Mouse (Mus musculus) neural tube, embryonic 11.5 days (tissue): ENCODE data around the gene Fgr. TPM values are rescaled to one million over a fixed set of nuclear protein-coding genes. Genes with fewer than 3 reads are reported as not detected.

Experiments
- ATAC-seq: fragments of 200-750 bp; cut with Nextera tagmentation; 2 replicates; pipeline ENCODE4 v1.8.0; 2017; ENCODE audit warnings: moderate number of reproducible peaks, mild to moderate bottlenecking, moderate TSS enrichment, moderate library complexity; ENCODE audit not compliant: insufficient read depth, low FRiP score, low TSS enrichment
- DNase-seq: peaks from one replicate; pipeline ENCODE4 v3.0.0-alpha.2; 2015; ENCODE audit warnings: low spot score
- H3K27ac ChIP-seq: fragments of 300-500 bp; sonication (generic); 2 replicates; pipeline ENCODE4 v1.5.1; 2014; ENCODE audit warnings: low read depth, mild to moderate bottlenecking, low read length
- H3K27me3 ChIP-seq: fragments of 300-500 bp; sonication (generic); 2 replicates; pipeline ENCODE4 v1.6.1; 2014; ENCODE audit warnings: mild to moderate bottlenecking, low read length, mixed read lengths; ENCODE audit not compliant: control insufficient read depth, insufficient read depth
- H3K36me3 ChIP-seq: fragments of 300-500 bp; sonication (generic); 2 replicates; pipeline ENCODE4 v1.6.1; 2014; ENCODE audit warnings: mild to moderate bottlenecking, low read length, moderate library complexity, mixed read lengths; ENCODE audit not compliant: control insufficient read depth, insufficient read depth
- H3K4me1 ChIP-seq: fragments of 300-500 bp; sonication (generic); 2 replicates; pipeline ENCODE4 v1.6.1; 2014; ENCODE audit warnings: low read length, mixed read lengths; ENCODE audit not compliant: control insufficient read depth, insufficient read depth
- H3K4me2 ChIP-seq: fragments of 300-500 bp; sonication (generic); 2 replicates; pipeline ENCODE4 v1.6.1; 2014; ENCODE audit warnings: low read depth, mild to moderate bottlenecking, moderate library complexity
- H3K4me3 ChIP-seq: fragments of 300-500 bp; sonication (generic); 2 replicates; pipeline ENCODE4 v1.5.1; 2014; ENCODE audit warnings: low read depth, low read length
- H3K9ac ChIP-seq: fragments of 300-500 bp; sonication (generic); 2 replicates; pipeline ENCODE4 v1.6.1; 2014; ENCODE audit warnings: mild to moderate bottlenecking, low read length
- H3K9me3 ChIP-seq: fragments of 300-500 bp; sonication (generic); 2 replicates; pipeline ENCODE4 v1.6.1; 2016; ENCODE audit warnings: low read length; ENCODE audit not compliant: control insufficient read depth
- WGBS: fragments of 180-500 bp; shearing (Covaris S2); extraction: QIAGEN DNeasy Blood & Tissue Kit; methylation state at CpG from one replicate; pipeline ENCODE4 v1.1.7; 2014; 5-methylcytosine and 5-hydroxymethylcytosine counted together
- polyA plus RNA-seq: library from polyadenylated mRNA; unstranded; fragments of >200 nt; fragmentation: Nextera tagmentation; extraction: Ambion mirVana; gene quantifications from 2 replicates; pipeline ENCODE4 v1.2.1, GENCODE M21; 2014

The Fgr gene
- polyA plus RNA-seq, 1 experiment from 2014 or later: 0.24 TPM

DNA sequence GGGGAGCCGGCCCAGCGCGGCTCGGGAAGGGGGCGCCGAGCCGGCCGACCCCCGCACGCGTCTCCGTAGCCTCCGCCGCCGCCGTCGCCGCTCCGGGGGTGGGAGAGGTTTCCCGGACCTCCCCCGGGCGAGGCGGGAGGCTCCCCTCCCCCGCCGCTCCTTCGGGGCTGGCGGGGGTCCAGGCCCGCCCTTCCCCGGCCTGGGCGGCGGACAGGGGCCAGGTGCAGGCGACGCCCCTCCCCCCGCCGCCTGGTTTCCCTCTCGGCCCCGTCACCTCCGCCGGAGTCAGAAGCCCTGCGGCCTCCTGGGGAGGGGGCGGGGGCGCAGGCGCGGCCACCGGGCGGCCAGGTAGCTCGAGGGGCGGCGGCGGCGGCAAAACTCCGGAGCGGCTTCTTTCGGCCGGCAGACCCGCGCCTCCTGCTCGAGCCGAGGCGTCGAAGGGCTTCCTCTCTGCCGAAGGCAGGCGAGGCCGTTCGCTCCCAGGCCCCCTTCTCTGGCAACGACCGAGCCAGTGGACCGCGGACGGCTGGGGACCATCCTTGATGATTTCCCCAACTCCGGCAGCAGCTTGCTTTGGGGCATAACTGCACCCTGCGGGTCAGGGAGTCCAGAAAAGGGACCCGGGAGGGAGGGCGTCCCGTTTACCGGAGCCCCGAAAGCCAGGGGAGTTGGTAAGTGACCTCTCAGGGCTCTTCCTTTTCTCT, 65.4 kb downstream of the Fgr start:
- Histone ChIP-seq H3K9ac (peak overlapping the region; percentile 61), H3K9me3 (no peaks in the 10 kb centered on the region), H3K4me2 (peak overlapping the region; percentile 98), H3K36me3 (no peaks in the 10 kb centered on the region), H3K27me3 (peaks cover 20% of the 10 kb centered on the region), H3K4me3 (peak overlapping the region; percentile 53), H3K27ac (peak overlapping the region; percentile 68), H3K4me1 (peaks cover 52% of the 10 kb centered on the region)
- under 1% methylated on average over 51 of the region's 77 CpGs for WGBS
- DNase-seq (peak; percentile 61), ATAC-seq (no peak)

GRCm38 (mm10) chr4:133039832-133040231, 65.9 kb downstream of the Fgr start:
- ATAC-seq (no peak), DNase-seq (no peak)
- H3K9me3 ChIP-seq: no peaks in the 10 kb centered on the region
- peak overlapping the region; percentile 53 for H3K4me3 ChIP-seq
- no peak overlapping the region for H3K27ac ChIP-seq
- H3K4me2 ChIP-seq: peak overlapping the region; percentile 98
- H3K4me1 ChIP-seq: peaks cover 58% of the 10 kb centered on the region
- 4% methylated on average over 18 of the region's 18 CpGs for WGBS
- H3K9ac ChIP-seq: no peak overlapping the region
- peaks cover 20% of the 10 kb centered on the region for H3K27me3 ChIP-seq
- no peaks in the 10 kb centered on the region for H3K36me3 ChIP-seq

GRCm38 (mm10) chr4:133040241-133040904, 66.5 kb downstream of the Fgr start:
- H3K4me2 ChIP-seq: no peak overlapping the region
- H3K36me3 ChIP-seq: no peaks in the 10 kb centered on the region
- H3K27me3 ChIP-seq: peaks cover 20% of the 10 kb centered on the region
- DNase-seq: no peak
- ATAC-seq: no peak
- no peaks in the 10 kb centered on the region for H3K9me3 ChIP-seq
- H3K27ac ChIP-seq: no peak overlapping the region
- H3K4me1 ChIP-seq: peaks cover 63% of the 10 kb centered on the region
- no peak overlapping the region for H3K4me3 ChIP-seq
- WGBS: 24% methylated on average over 14 of the region's 14 CpGs
- H3K9ac ChIP-seq: no peak overlapping the region

GRCm38 (mm10) chr4:133042244-133042643, 68.3 kb downstream of the Fgr start:
- 16% methylated on average over 4 of the region's 4 CpGs for WGBS
- ATAC-seq (no peak), DNase-seq (no peak)
- H3K4me3 ChIP-seq: no peak overlapping the region
- peak overlapping the region; percentile 35; the same call in 1 of the 2 replicates for H3K4me2 ChIP-seq
- H3K36me3 ChIP-seq: no peaks in the 10 kb centered on the region
- no peak overlapping the region for H3K9ac ChIP-seq
- peaks cover 15% of the 10 kb centered on the region for H3K27me3 ChIP-seq
- H3K4me1 ChIP-seq: peaks cover 82% of the 10 kb centered on the region
- peak overlapping the region; percentile 6; the same call in 1 of the 2 replicates for H3K27ac ChIP-seq
- H3K9me3 ChIP-seq: no peaks in the 10 kb centered on the region

GRCm38 (mm10) chr4:133042651-133043635, 69.0 kb downstream of the Fgr start:
- peak overlapping the region; percentile 41 for H3K9ac ChIP-seq
- H3K4me3 ChIP-seq: peak overlapping the region; percentile 18; the same call in 1 of the 2 replicates
- no peaks in the 10 kb centered on the region for H3K36me3 ChIP-seq
- 3% methylated on average over 25 of the region's 28 CpGs for WGBS
- ATAC-seq (peak; percentile 55), DNase-seq (peak; percentile 81)
- peaks cover 86% of the 10 kb centered on the region for H3K4me1 ChIP-seq
- peaks cover 14% of the 10 kb centered on the region; the same call in 1 of the 2 replicates for H3K27me3 ChIP-seq
- peak overlapping the region; percentile 67 for H3K27ac ChIP-seq
- no peaks in the 10 kb centered on the region for H3K9me3 ChIP-seq
- H3K4me2 ChIP-seq: peak overlapping the region; percentile 35

- no peak for DNase-seq
- H3K27ac ChIP-seq: peak overlapping the region; percentile 67; the same call in 1 of the 2 replicates
- peaks cover 10% of the 10 kb centered on the region; the same call in 1 of the 2 replicates for H3K27me3 ChIP-seq
- no peak overlapping the region for H3K4me3 ChIP-seq
- H3K4me2 ChIP-seq: peak overlapping the region; percentile 35; the same call in 1 of the 2 replicates
- H3K4me1 ChIP-seq: peaks cover 82% of the 10 kb centered on the region
- no peaks in the 10 kb centered on the region for H3K36me3 ChIP-seq
- no peak for ATAC-seq
- 26% methylated on average over 6 of the region's 6 CpGs for WGBS
- no peak overlapping the region; the same call in 1 of the 2 replicates for H3K9ac ChIP-seq
- H3K9me3 ChIP-seq: no peaks in the 10 kb centered on the region
These were observed 70.1 kb downstream of the Fgr start for GRCm38 (mm10) chr4:133043798-133044646.

GRCm38 (mm10) chr4:133044647-133045094, 70.8 kb downstream of the Fgr start:
- H3K4me2 ChIP-seq: peak overlapping the region; percentile 23; the same call in 1 of the 2 replicates
- 11% methylated on average over 6 of the region's 6 CpGs for WGBS

More at GRCm38 (mm10) chr4:133044647-133045094, 70.8 kb downstream of the Fgr start:
- H3K9me3 ChIP-seq: no peaks in the 10 kb centered on the region
- no peak for ATAC-seq
- no peaks in the 10 kb centered on the region for H3K36me3 ChIP-seq
- H3K27ac ChIP-seq: 0 out of 2 replicates have a peak overlapping the region, but pooled peaks have one; percentile 23
- H3K4me3 ChIP-seq: no peak overlapping the region
- peaks cover 7% of the 10 kb centered on the region; the same call in 1 of the 2 replicates for H3K27me3 ChIP-seq
- DNase-seq: no peak
- H3K9ac ChIP-seq: no peak overlapping the region; the same call in 1 of the 2 replicates
- H3K4me1 ChIP-seq: peaks cover 83% of the 10 kb centered on the region
